Mouse (Mus musculus): ENCODE measurements around the gene Tusc2.

DNA sequence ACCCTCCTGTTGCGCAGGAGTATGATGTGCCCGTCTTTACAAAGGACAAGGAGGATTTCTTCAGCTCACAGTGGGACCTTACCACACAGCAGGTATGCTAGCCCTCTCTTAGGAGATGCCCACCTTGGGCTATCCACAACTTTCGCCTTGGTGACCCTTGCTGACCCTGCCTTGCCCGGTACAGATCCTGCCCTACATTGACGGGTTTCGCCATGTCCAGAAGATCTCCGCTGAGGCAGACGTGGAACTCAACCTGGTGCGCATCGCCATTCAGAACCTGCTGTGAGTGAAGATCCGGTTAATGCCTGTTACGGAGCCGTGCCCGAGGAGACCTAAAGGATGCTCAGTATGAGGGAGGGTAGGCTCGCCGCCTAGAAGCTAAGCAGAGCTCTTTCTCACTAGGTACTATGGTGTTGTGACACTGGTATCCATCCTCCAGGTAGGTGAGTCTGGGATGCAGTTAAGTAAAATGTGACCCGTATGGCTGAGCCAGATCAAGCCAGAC lies 18.8 kb upstream of the Tusc2 start:
- no peak for TF ChIP-seq POLR2AphosphoS2 (IDR thresholded peaks at IDR 0.05; ENCODE audit: insufficient read length, low read depth)
- TF ChIP-seq MAX (IDR thresholded peaks at IDR 0.05; ENCODE audit: low read depth), result no peak
- no peak for TF ChIP-seq SRF (IDR thresholded peaks at IDR 0.05; ENCODE audit: control insufficient read depth, insufficient read length, low read depth)
- no peak for TF ChIP-seq POLR2A (IDR thresholded peaks at IDR 0.05; ENCODE audit: insufficient read length, low read depth)
- TF ChIP-seq MYOG (IDR thresholded peaks at IDR 0.05; ENCODE audit: control insufficient read depth in 1 of 3, insufficient read depth in 1 of 3, insufficient read length in 2 of 3, low read depth in 2 of 3), result no peak
- TF ChIP-seq E2F4 (IDR thresholded peaks at IDR 0.05; ENCODE audit: insufficient read depth), result no peak
- TF ChIP-seq USF1 (IDR thresholded peaks at IDR 0.05; ENCODE audit: low read depth), result no peak
- no peak for TF ChIP-seq REST (IDR thresholded peaks at IDR 0.05; ENCODE audit: insufficient read depth, insufficient read length)
- TF ChIP-seq MYOD1 (IDR thresholded peaks at IDR 0.05; ENCODE audit: control insufficient read depth in 1 of 3, insufficient read length in 2 of 3, low read depth in 2 of 3), result no peak
- no peak for TF ChIP-seq TCF12 (IDR thresholded peaks at IDR 0.05; ENCODE audit: insufficient read depth, poor library complexity, severe bottlenecking)
- TF ChIP-seq TCF3 (IDR thresholded peaks at IDR 0.05; ENCODE audit: insufficient read length, low read depth), result no peak
